8 mouse cellular contexts compared by ENCODE assay signal in genomic region chr5:139149681-139150602, GRCm38 (mm10). TPM values are rescaled to one million over a fixed set of nuclear protein-coding genes. Genes with fewer than 3 reads are reported as not detected.
DNase-seq lines count a peak whose midpoint lies in the region; ATAC-seq lines count a peak whose summit lies in the region.

TSS of gene Prkar1b (minus strand) at chr5:139150001.
TSS of gene Dnaaf5 (plus strand) at chr5:139150223.

- H3K4me3 ChIP-seq in forebrain, embryonic 14.5 days (ENCODE audit: low read depth, low read length), result peak within 1 kb of the TSS; percentile 96
- peak within 1 kb of the TSS; percentile 89 for H3K4me3 ChIP-seq in neural tube, embryonic 15.5 days (replicated peaks)

- H3K27me3 ChIP-seq in forebrain, embryonic 14.5 days (replicated peaks; ENCODE audit: control insufficient read depth, insufficient read depth, low read length), result no peaks in the 10 kb centered on the region
- no peaks in the 10 kb centered on the region for H3K27me3 ChIP-seq in neural tube, embryonic 15.5 days (replicated peaks)

- H3K4me2 ChIP-seq in forebrain, embryonic 14.5 days (ENCODE audit: low read length), result peak within 1 kb of the TSS; percentile 91
- H3K4me2 ChIP-seq in neural tube, embryonic 15.5 days, result peak within 1 kb of the TSS; percentile 94

- peaks cover 25% of the 10 kb centered on the region for H3K36me3 ChIP-seq in forebrain, embryonic 14.5 days (ENCODE audit: control insufficient read depth, insufficient read depth, low read length)
- peaks cover 34% of the 10 kb centered on the region for H3K36me3 ChIP-seq in neural tube, embryonic 15.5 days

- H3K9me3 ChIP-seq in forebrain, embryonic 14.5 days (replicated peaks; ENCODE audit: control insufficient read depth, low read length), result no peaks in the 10 kb centered on the region
- no peaks in the 10 kb centered on the region for H3K9me3 ChIP-seq in neural tube, embryonic 15.5 days (replicated peaks)

- WGBS in forebrain, embryonic 14.5 days, result under 1% methylated on average over 85 of the region's 87 CpGs
- WGBS in neural tube, embryonic 15.5 days, result under 1% methylated on average over 85 of the region's 87 CpGs

- ATAC-seq in forebrain, embryonic 14.5 days, result peak; percentile 96
- ATAC-seq in neural tube, embryonic 15.5 days (ENCODE audit: low FRiP score), result peak; percentile 96

- peaks cover 7% of the 10 kb centered on the region; the same call in 1 of the 2 replicates for H3K4me1 ChIP-seq in forebrain, embryonic 14.5 days (ENCODE audit: control insufficient read depth, insufficient read depth, low read length)
- peaks cover 25% of the 10 kb centered on the region for H3K4me1 ChIP-seq in neural tube, embryonic 15.5 days

- DNase-seq in ES-CJ7 (ENCODE audit: low read depth, low spot score), result peak; percentile 100
- DNase-seq in cerebellum, adult 11 months, result peak; percentile 94
- peak; percentile 99 for DNase-seq in forebrain, embryonic 14.5 days (ENCODE audit: low spot score)
- peak; percentile 93 to 96 for DNase-seq in heart, postnatal 14 days
- peak; percentile 96 for DNase-seq in layer of hippocampus, adult 11-12 months (ENCODE audit: low spot score)
- DNase-seq in lung, adult 18-20 months, result peak; percentile 98 to 99
- peak; percentile 99 for DNase-seq in testis, postnatal 14 days (ENCODE audit: low spot score)

- peak within 1 kb of the TSS; percentile 44; the same call in 1 of the 2 replicates for H3K27ac ChIP-seq in forebrain, embryonic 14.5 days (ENCODE audit: low read depth, low read length)
- H3K27ac ChIP-seq in neural tube, embryonic 15.5 days (replicated peaks), result peak within 1 kb of the TSS; percentile 87

- peak within 1 kb of the TSS; percentile 75 for H3K9ac ChIP-seq in forebrain, embryonic 14.5 days (ENCODE audit: low read length)
- peak within 1 kb of the TSS; percentile 72 for H3K9ac ChIP-seq in neural tube, embryonic 15.5 days (replicated peaks)

- intact Hi-C loops in heart, postnatal 14 days (cut with DNase I), result no loop called here

RNA-seq across cellular contexts. Expression of gene Prkar1b, which starts in this region (rescaled TPM):
- polyA plus RNA-seq in forebrain, embryonic 14.5 days (2014; fragmentation: Nextera tagmentation; extraction: Ambion mirVana), result 93.8 and 128 TPM in 2 replicates
- total RNA-seq in heart, postnatal 14 days (2021), result 1 to 10 TPM; 1.5 to 2.1 TPM
- 272 and 321 TPM in 2 replicates for polyA plus RNA-seq in neural tube, embryonic 15.5 days (2015; fragmentation: Nextera tagmentation; extraction: Ambion mirVana)

RNA-seq across cellular contexts. Expression of gene Dnaaf5, which starts in this region (rescaled TPM):
- polyA plus RNA-seq in forebrain, embryonic 14.5 days (2014; fragmentation: Nextera tagmentation; extraction: Ambion mirVana), result 2.5 and 2.6 TPM in 2 replicates
- total RNA-seq in heart, postnatal 14 days (2021), result 10 to 100 TPM; 14.7 to 16.8 TPM
- 3.9 and 4.6 TPM in 2 replicates for polyA plus RNA-seq in neural tube, embryonic 15.5 days (2015; fragmentation: Nextera tagmentation; extraction: Ambion mirVana)

Comparison
In these comparisons a context has a peak if more than half of its experiments do, and no peak if none do; other contexts are left out.
1. Peak in every context shown above with its lines: DNase-seq, ATAC-seq, H3K4me3 ChIP-seq and H3K27ac ChIP-seq.